Mouse (Mus musculus) liver, adult 2 months (tissue): ENCODE measurements around the gene Cdh4.

Experiments used
- CTCF ChIP-seq: fragments of 200-500 bp; IDR thresholded peaks from 2 replicates; pipeline ENCODE4 v1.5.1; 2011; ENCODE audit warnings: low read depth, low read length, control low read depth
- POLR2A ChIP-seq: fragments of 200-500 bp; IDR thresholded peaks from 2 replicates; pipeline ENCODE4 v1.6.1; 2011; ENCODE audit warnings: low read length, control low read depth; ENCODE audit not compliant: insufficient read depth; ENCODE audit errors: extremely low read depth

DNA sequence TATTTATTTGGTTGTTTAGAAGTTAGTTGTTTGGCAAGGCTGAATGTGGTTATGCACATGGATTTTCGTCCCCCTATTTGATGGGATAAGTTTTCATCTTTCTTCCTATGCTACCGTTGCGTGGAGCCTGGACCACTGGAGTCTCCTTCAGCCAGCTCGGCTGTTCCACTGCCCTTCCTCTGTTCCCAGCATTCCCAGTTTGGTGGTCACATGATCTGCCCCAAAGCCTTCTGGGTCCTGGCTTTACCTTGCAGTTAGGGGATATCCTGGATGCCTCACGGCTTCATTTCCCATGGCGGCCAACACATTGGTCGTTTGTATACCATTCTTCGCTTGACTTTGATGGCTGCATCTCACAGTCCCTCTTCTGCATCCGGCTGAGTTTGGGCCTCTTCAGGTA, 27.5 kb upstream of the Cdh4 start:
- TF ChIP-seq CTCF: no peak
- no peak for TF ChIP-seq POLR2A
